Mouse (Mus musculus): ENCODE data around the gene B3gat2. TPM values are rescaled to one million over a fixed set of nuclear protein-coding genes. Genes with fewer than 3 reads are reported as not detected.

Gene B3gat2
- polyA plus RNA-seq, 1 experiment = 0.22 TPM

DNA sequence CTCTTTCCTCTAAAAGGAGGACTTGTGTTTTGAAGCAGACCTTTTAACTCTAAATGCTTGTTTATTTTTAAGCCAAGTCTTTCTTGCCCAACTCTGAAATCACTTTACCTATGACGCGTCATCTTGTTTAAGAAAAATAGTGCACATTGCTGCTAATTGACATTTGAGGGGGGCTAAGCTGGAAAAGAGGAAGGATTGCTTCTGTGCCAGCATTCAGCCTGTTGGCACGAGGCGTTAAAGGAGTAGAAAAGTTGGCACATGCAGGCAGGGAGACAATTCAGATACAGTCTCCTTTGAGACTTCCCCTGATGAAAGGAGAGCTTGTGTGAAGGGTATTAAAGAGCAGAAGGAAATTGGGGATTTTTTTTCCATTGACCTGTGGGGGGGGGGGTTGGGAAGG lies 3.2 kb downstream of the B3gat2 start:
- no peak for TF ChIP-seq TCF12 (IDR thresholded peaks at IDR 0.05; ENCODE audit: insufficient read depth, poor library complexity, severe bottlenecking)
- no peak for TF ChIP-seq E2F4 (IDR thresholded peaks at IDR 0.05; ENCODE audit: insufficient read depth)
- TF ChIP-seq POLR2A (IDR thresholded peaks at IDR 0.05; ENCODE audit: insufficient read length, low read depth) = no peak
- no peak for TF ChIP-seq MAX (IDR thresholded peaks at IDR 0.05; ENCODE audit: low read depth)
- no peak for TF ChIP-seq REST (IDR thresholded peaks at IDR 0.05; ENCODE audit: insufficient read depth, insufficient read length)
- TF ChIP-seq SRF (IDR thresholded peaks at IDR 0.05; ENCODE audit: control insufficient read depth, insufficient read length, low read depth) = no peak
- no peak for TF ChIP-seq MYOD1 (IDR thresholded peaks at IDR 0.05; ENCODE audit: control insufficient read depth in 1 of 3, insufficient read length in 2 of 3, low read depth in 2 of 3)
- TF ChIP-seq POLR2AphosphoS2 (IDR thresholded peaks at IDR 0.05; ENCODE audit: insufficient read length, low read depth) = no peak
- Histone ChIP-seq H3K4me2 (ENCODE audit: low read depth) (no peak overlapping the region), H3K79me2 (ENCODE audit: control insufficient read depth, insufficient read depth) (no peaks in the 10 kb centered on the region), H3K27me3 (ENCODE audit: control insufficient read depth, insufficient read depth, insufficient read length) (peaks cover 52% of the 10 kb centered on the region), H3ac (ENCODE audit: control insufficient read depth, insufficient read length) (no peak overlapping the region), H3K36me3 (ENCODE audit: control insufficient read depth, insufficient read depth) (no peaks in the 10 kb centered on the region), H3K4me3 (no peak overlapping the region)

DNA sequence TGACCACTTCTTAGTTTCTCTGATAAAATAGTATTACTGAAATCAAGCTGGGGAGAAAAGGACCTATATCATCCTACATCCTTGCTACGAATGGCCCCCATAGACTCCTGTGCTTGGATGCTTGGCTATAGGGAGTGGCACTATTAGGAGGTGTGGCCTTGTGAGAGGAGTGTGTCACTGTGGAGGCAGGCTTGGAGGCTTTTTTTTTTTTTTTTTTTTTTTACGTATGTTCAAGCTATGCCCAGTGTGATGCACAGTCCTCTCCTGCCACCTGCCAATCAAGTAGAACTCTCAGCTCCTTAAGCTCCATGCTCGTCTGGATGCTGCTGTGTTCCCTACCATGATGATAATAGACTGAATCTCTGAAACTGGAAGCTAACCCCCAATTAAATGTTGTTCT lies 11.5 kb downstream of the B3gat2 start:
- Histone ChIP-seq H3K36me3 (ENCODE audit: control insufficient read depth, insufficient read depth) (no peaks in the 10 kb centered on the region), H3ac (ENCODE audit: control insufficient read depth, insufficient read length) (no peak overlapping the region), H3K4me3 (no peak overlapping the region), H3K4me2 (ENCODE audit: low read depth) (no peak overlapping the region), H3K27me3 (ENCODE audit: control insufficient read depth, insufficient read depth, insufficient read length) (no peaks in the 10 kb centered on the region), H3K79me2 (ENCODE audit: control insufficient read depth, insufficient read depth) (no peaks in the 10 kb centered on the region)
- TF ChIP-seq E2F4 (IDR thresholded peaks at IDR 0.05; ENCODE audit: insufficient read depth) (no peak), POLR2AphosphoS2 (IDR thresholded peaks at IDR 0.05; ENCODE audit: insufficient read length, low read depth) (no peak), SRF (IDR thresholded peaks at IDR 0.05; ENCODE audit: control insufficient read depth, insufficient read length, low read depth) (no peak), USF1 (IDR thresholded peaks at IDR 0.05; ENCODE audit: low read depth) (no peak), TCF3 (IDR thresholded peaks at IDR 0.05; ENCODE audit: insufficient read length, low read depth) (no peak), MYOD1 (IDR thresholded peaks at IDR 0.05; ENCODE audit: control insufficient read depth in 1 of 3, insufficient read length in 2 of 3, low read depth in 2 of 3) (no peak), TCF12 (IDR thresholded peaks at IDR 0.05; ENCODE audit: insufficient read depth, poor library complexity, severe bottlenecking) (no peak), POLR2A (IDR thresholded peaks at IDR 0.05; ENCODE audit: insufficient read length, low read depth) (no peak), MAX (IDR thresholded peaks at IDR 0.05; ENCODE audit: low read depth) (no peak), CEBPB (IDR thresholded peaks at IDR 0.05; ENCODE audit: insufficient read depth, poor library complexity, severe bottlenecking) (no peak), MYOG (IDR thresholded peaks at IDR 0.05; ENCODE audit: control insufficient read depth in 1 of 3, insufficient read depth in 1 of 3, insufficient read length in 2 of 3, low read depth in 2 of 3) (no peak)

DNA sequence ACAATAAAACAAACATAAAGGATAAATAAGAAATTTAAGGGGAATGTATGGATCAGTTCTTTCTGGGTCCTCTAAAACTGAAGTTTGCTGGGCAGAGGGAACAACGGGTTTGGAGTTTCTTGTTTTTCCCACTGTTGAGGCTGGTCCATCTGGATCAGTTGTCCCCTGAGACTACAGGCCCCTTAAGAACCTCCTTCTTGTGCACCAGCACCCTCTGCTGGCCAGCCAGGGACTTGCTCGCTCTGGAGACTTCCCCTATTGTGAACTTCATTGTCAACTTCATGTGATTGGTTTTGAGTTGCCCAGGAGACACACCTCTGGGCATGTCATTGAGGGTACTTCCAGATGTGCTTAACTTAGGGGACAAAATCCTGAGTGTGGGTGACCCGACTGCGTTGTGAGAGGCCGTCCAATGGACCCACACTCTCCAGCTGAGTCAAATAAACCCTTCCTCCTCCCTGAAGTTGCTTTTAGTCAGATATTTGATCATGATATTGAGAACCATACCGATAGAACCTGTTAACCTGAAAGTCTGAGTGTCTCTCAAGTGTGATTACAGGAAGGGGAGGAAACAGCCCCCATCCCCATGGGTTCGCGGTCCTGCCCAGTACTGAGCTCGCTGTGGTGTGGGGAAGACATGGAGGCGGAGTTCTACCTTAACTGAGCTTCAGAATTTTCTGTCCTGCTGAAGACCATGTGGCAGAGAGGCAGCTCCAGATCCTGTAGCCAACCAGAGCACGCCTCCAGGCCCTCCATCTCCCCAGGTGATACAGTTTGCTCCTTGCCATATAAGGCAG lies 31.4 kb downstream of the B3gat2 start:
- no peak overlapping the region for H3K4me3 ChIP-seq
- no peaks in the 10 kb centered on the region for H3K79me2 ChIP-seq (ENCODE audit: control insufficient read depth, insufficient read depth)
- H3ac ChIP-seq (ENCODE audit: control insufficient read depth, insufficient read length) = no peak overlapping the region
- no peak overlapping the region for H3K4me2 ChIP-seq (ENCODE audit: low read depth)
- TF ChIP-seq REST (IDR thresholded peaks at IDR 0.05; ENCODE audit: insufficient read depth, insufficient read length) = no peak
- TF ChIP-seq TCF3 (IDR thresholded peaks at IDR 0.05; ENCODE audit: insufficient read length, low read depth) = no peak
- TF ChIP-seq USF1 (IDR thresholded peaks at IDR 0.05; ENCODE audit: low read depth) = no peak
- TF ChIP-seq TCF12 (IDR thresholded peaks at IDR 0.05; ENCODE audit: insufficient read depth, poor library complexity, severe bottlenecking) = no peak
- no peak for TF ChIP-seq E2F4 (IDR thresholded peaks at IDR 0.05; ENCODE audit: insufficient read depth)
- TF ChIP-seq POLR2AphosphoS2 (IDR thresholded peaks at IDR 0.05; ENCODE audit: insufficient read length, low read depth) = no peak
- no peak for TF ChIP-seq POLR2A (IDR thresholded peaks at IDR 0.05; ENCODE audit: insufficient read length, low read depth)
- no peaks in the 10 kb centered on the region for H3K36me3 ChIP-seq (ENCODE audit: control insufficient read depth, insufficient read depth)
- H3K27me3 ChIP-seq (ENCODE audit: control insufficient read depth, insufficient read depth, insufficient read length) = no peaks in the 10 kb centered on the region

DNA sequence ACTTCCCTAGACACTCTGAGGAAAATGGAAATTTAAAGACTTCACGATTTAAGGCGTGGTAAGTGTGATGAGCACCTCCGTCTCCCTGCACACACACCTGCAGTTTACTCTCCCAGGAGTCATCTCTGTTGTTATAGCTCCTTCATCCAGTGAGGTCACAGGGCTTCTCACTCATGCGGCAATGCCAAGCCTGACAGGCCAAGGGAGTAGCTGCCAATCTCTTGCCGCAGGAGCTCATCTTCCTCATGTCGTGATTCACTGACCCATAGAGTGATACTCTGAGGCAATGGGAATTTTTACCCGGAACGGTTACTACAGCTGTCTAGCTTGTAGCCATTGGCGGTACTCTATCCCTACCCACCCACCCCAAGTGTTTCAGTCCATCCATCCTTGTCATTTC lies 36.8 kb downstream of the B3gat2 start:
- no peak overlapping the region for H3K4me2 ChIP-seq (ENCODE audit: low read depth)
- no peaks in the 10 kb centered on the region for H3K79me2 ChIP-seq (ENCODE audit: control insufficient read depth, insufficient read depth)
- no peaks in the 10 kb centered on the region for H3K36me3 ChIP-seq (ENCODE audit: control insufficient read depth, insufficient read depth)
- no peak overlapping the region for H3ac ChIP-seq (ENCODE audit: control insufficient read depth, insufficient read length)
- no peak overlapping the region for H3K4me3 ChIP-seq
- no peaks in the 10 kb centered on the region for H3K27me3 ChIP-seq (ENCODE audit: control insufficient read depth, insufficient read depth, insufficient read length)
- TF ChIP-seq TCF3 (IDR thresholded peaks at IDR 0.05; ENCODE audit: insufficient read length, low read depth) (no peak), REST (IDR thresholded peaks at IDR 0.05; ENCODE audit: insufficient read depth, insufficient read length) (no peak)

DNA sequence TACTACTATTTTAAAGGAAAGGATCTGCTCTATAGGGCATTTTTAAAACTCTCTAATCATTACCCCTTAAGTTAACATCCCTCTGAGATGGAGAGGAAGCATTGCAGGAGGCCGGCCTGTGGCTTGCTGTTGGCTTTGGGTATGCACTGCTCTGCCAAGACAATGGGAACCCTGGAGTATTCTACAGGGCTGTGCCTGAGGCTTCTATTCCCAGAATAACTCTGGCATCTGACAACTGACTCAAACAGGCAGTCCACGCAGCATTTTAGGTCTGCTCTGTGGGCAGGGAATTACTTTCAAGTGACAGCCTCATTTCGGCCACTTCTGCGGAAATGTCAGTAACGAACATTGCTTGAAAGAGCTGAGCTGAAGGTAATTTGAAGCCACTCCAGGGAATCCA lies 60.1 kb downstream of the B3gat2 start:
- Histone ChIP-seq H3K79me2 (ENCODE audit: control insufficient read depth, insufficient read depth) (no peaks in the 10 kb centered on the region), H3K4me3 (no peak overlapping the region), H3K4me2 (ENCODE audit: low read depth) (no peak overlapping the region), H3ac (ENCODE audit: control insufficient read depth, insufficient read length) (no peak overlapping the region), H3K36me3 (ENCODE audit: control insufficient read depth, insufficient read depth) (no peaks in the 10 kb centered on the region), H3K27me3 (ENCODE audit: control insufficient read depth, insufficient read depth, insufficient read length) (no peaks in the 10 kb centered on the region)
- TF ChIP-seq POLR2A (IDR thresholded peaks at IDR 0.05; ENCODE audit: insufficient read length, low read depth) (no peak), USF1 (IDR thresholded peaks at IDR 0.05; ENCODE audit: low read depth) (no peak), TCF12 (IDR thresholded peaks at IDR 0.05; ENCODE audit: insufficient read depth, poor library complexity, severe bottlenecking) (no peak), E2F4 (IDR thresholded peaks at IDR 0.05; ENCODE audit: insufficient read depth) (no peak), MYOG (IDR thresholded peaks at IDR 0.05; ENCODE audit: control insufficient read depth in 1 of 3, insufficient read depth in 1 of 3, insufficient read length in 2 of 3, low read depth in 2 of 3) (no peak), POLR2AphosphoS2 (IDR thresholded peaks at IDR 0.05; ENCODE audit: insufficient read length, low read depth) (no peak)
